Mouse (Mus musculus): Measurements from ENCODE around the gene Tatdn2.

GRCm38 (mm10) chr6:113748351-113748750 is 51.5 kb downstream of the Tatdn2 start:
- TF ChIP-seq POLR2A (IDR thresholded peaks at IDR 0.05; ENCODE audit: low read depth, low read length) (no peak), CTCF (conservative IDR thresholded peaks at IDR 0.05; ENCODE audit: insufficient read depth, insufficient read length, low read depth, low read length) (no peak)

Data from kidney, adult 2 months (tissue).